Mouse (Mus musculus) stomach, postnatal 0 days (tissue): ENCODE data around the gene Eif4e.

ENCODE experiments used
- CTCF ChIP-seq: IDR thresholded peaks from 2 replicates; pipeline ENCODE4 v1.5.1; 2016; ENCODE audit warnings: antibody characterized with exemption, low read depth, mild to moderate bottlenecking, moderate library complexity
- EP300 ChIP-seq: optimal IDR thresholded peaks from 2 replicates; pipeline ENCODE3; 2016; ENCODE audit warnings: antibody characterized with exemption

DNA sequence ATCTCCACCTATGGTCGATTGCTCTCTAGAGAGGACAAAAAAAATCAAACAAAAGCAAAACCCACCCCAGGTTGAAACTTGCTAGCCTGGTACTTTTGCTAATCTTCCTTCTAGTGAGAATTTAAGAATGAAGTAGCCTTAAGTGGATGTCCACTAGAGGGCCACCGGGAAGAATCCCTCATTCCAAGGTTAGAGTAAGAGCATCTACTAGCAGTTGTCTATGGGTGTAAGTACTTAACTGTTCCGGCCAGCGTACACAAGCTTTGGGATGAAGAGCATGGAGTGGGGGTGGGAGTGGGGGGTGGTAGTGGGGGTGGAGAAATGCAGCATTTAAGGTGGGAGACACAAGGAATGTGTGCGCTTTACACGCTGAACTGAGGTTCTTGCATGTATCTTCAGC is 19.2 kb upstream of the Eif4e start:
- peak; percentile 77 for TF ChIP-seq CTCF
- TF ChIP-seq EP300, result no peak
